Mouse (Mus musculus): ENCODE data around the gene Rrp9. TPM values are rescaled to one million over a fixed set of nuclear protein-coding genes. Genes with fewer than 3 reads are reported as not detected.

Rrp9 gene
- total and polyA plus RNA-seq, 2 experiments from 2014 or later: 45.6 to 46.5 TPM

DNA sequence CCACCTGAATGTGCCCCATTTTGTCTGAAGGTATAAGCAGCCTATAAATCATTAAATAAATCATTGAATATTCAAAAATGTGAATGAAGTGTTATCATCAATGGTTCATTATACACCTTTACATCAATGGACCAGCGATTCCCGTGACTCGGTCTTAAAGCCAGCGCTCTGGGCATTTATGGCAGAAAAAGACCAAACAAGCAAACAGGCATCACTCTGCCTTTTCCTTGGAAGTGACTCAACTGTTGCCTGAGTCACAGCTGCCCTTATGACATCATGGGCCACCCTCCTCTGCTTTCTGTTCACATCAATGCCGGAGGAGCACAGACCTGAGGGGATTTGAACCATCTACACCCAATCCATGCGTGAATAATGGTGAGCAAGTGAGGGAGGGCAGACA lies 23.9 kb downstream of the Rrp9 start, which contains the start of gene Iqcf1:
Gene Iqcf1 (plus strand): TSS at position 301 of the 400 bp plus-strand sequence.
- H3K4me3 ChIP-seq (ENCODE audit: low read depth, low read length): no peak within 1 kb of the TSS
- no peaks in the 10 kb centered on the region for H3K9me3 ChIP-seq (ENCODE audit: low read length)
- H3K4me2 ChIP-seq (ENCODE audit: low read depth): no peak within 1 kb of the TSS
- no peak for TF ChIP-seq CTCF (IDR thresholded peaks at IDR 0.05; ENCODE audit: low read depth)
- 94% methylated on average over 6 of the region's 6 CpGs for WGBS
- no peak for ATAC-seq
- no peaks in the 10 kb centered on the region for H3K27me3 ChIP-seq (ENCODE audit: insufficient read depth, low read length)
- H3K9ac ChIP-seq: no peak within 1 kb of the TSS
- no peak within 1 kb of the TSS for H3K27ac ChIP-seq (ENCODE audit: low read depth, low read length)
- no peak for DNase-seq
- no peaks in the 10 kb centered on the region for H3K4me1 ChIP-seq (ENCODE audit: insufficient read depth)
- H3K36me3 ChIP-seq (ENCODE audit: insufficient read depth): no peaks in the 10 kb centered on the region

DNA sequence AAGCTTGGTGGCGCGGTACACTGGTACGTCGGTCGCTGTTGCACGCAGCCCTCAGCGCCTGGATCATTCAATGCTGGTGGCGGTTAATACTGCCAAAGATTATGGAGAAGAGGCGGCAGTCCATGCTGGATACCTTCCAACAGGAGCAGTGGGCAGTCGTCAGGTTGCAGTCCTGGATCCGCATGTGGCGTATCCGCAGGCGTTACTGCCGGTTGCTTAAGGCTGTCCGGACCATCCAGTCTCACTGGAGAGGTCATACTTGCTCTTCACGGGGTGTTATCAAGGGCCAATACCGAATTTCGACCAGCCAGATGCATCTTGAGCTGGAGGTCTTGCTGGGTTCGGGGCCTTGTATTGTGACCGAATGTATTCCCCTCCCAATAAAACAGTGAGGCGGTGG lies 26.1 kb downstream of the Rrp9 start:
- Histone ChIP-seq H3K36me3 (ENCODE audit: insufficient read depth) (no peaks in the 10 kb centered on the region), H3K27me3 (ENCODE audit: insufficient read depth, low read length) (no peaks in the 10 kb centered on the region), H3K4me1 (ENCODE audit: insufficient read depth) (no peaks in the 10 kb centered on the region), H3K9me3 (ENCODE audit: low read length) (no peaks in the 10 kb centered on the region), H3K27ac (ENCODE audit: low read depth, low read length) (no peak overlapping the region), H3K9ac (no peak overlapping the region), H3K4me2 (ENCODE audit: low read depth) (no peak overlapping the region), H3K4me3 (ENCODE audit: low read depth, low read length) (no peak overlapping the region)
- no peak for TF ChIP-seq CTCF (IDR thresholded peaks at IDR 0.05; ENCODE audit: low read depth)
- ATAC-seq (no peak), DNase-seq (no peak)
- 90% methylated on average over 22 of the region's 22 CpGs for WGBS

DNA sequence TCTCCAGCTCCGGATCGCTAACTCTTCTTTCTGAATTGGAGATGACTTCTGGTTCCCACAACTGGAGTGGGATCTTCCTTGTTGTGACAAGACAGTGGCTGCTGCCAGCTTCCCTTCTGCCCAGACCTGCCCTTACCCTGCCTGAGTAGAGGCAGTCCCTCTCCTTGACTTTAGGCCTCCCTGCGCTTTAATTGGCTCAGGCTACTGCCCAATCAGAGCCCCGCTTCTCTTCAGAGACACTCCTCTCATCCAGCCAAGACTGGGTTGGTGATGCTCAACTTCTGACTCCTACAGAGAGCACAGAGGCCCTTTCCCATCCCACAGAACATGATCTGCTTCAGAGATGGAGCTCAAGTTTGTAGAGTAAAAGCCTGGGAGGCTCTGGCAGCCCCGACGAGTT lies 28.5 kb downstream of the Rrp9 start:
- ATAC-seq: no peak
- Histone ChIP-seq H3K9ac (no peak overlapping the region), H3K4me3 (ENCODE audit: low read depth, low read length) (no peak overlapping the region), H3K9me3 (ENCODE audit: low read length) (no peaks in the 10 kb centered on the region), H3K4me2 (ENCODE audit: low read depth) (no peak overlapping the region), H3K27me3 (ENCODE audit: insufficient read depth, low read length) (no peaks in the 10 kb centered on the region), H3K4me1 (ENCODE audit: insufficient read depth) (no peaks in the 10 kb centered on the region), H3K36me3 (ENCODE audit: insufficient read depth) (no peaks in the 10 kb centered on the region), H3K27ac (ENCODE audit: low read depth, low read length) (no peak overlapping the region)
- no peak for DNase-seq
- no peak for TF ChIP-seq CTCF (IDR thresholded peaks at IDR 0.05; ENCODE audit: low read depth)
- WGBS: 75% methylated on average over 6 of the region's 6 CpGs

DNA sequence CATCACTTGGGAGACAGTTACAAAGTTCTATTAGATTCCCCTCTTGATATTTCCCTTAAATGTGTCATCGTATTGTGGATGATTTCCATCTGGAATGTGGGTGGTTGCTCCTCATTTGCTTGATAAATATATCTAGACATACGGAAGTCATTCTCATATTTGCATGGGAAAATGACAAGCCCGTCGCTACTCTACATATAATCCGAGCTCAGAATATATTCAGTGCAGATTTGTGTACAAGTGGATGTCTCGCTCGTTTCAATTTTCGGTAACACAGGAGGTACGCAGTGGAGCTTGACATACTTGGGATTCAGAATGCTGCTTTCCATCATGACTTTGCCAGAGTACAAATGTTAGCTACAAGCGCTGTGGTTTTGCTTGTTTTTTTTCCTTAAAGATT lies 33.6 kb downstream of the Rrp9 start:
- ATAC-seq: no peak
- Histone ChIP-seq H3K4me2 (ENCODE audit: low read depth) (no peak overlapping the region), H3K4me1 (ENCODE audit: insufficient read depth) (peaks cover 6% of the 10 kb centered on the region), H3K27ac (ENCODE audit: low read depth, low read length) (no peak overlapping the region), H3K4me3 (ENCODE audit: low read depth, low read length) (no peak overlapping the region), H3K9me3 (ENCODE audit: low read length) (no peaks in the 10 kb centered on the region), H3K36me3 (ENCODE audit: insufficient read depth) (no peaks in the 10 kb centered on the region), H3K9ac (no peak overlapping the region), H3K27me3 (ENCODE audit: insufficient read depth, low read length) (no peaks in the 10 kb centered on the region)
- DNase-seq: peak; percentile 16
- TF ChIP-seq CTCF (IDR thresholded peaks at IDR 0.05; ENCODE audit: low read depth): no peak
- 74% methylated on average over 10 of the region's 10 CpGs for WGBS

DNA sequence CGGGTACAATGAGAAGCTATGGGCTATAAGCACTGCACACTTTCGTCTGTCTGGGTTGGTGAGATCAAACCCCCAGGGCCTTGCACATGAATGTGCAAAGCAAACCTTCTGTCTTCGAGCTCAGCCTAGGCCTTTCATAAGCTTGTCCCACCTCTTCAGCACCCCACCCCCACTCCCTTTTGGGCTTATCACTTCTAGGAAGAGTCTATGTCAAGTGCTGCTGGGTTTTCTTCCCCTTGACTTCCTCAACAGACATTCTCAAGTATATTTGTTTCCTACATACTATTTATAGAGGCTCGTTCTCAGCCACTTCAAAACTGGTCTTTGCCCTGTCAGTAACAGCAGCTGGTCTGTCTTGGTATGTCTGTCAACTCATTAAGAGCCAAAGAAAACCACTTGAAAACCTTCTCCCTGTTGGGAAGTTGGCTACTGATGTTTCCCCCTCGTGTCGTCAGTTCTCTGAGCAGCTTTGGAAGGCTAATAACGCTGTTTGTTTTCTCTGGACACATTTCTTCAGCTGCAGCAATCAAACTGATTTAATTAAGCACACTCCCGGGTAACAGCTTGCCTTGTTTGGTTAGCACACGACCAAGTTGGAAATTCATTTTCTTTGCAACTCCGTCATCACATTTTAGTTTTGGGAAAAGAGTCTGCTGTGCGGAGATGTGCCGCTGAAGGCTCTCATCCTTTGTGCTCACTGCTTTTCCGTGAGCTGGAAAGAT lies 37.1 kb downstream of the Rrp9 start:
- no peak overlapping the region for H3K4me3 ChIP-seq (ENCODE audit: low read depth, low read length)
- H3K27me3 ChIP-seq (ENCODE audit: insufficient read depth, low read length): no peaks in the 10 kb centered on the region
- H3K4me1 ChIP-seq (ENCODE audit: insufficient read depth): peaks cover 6% of the 10 kb centered on the region
- no peaks in the 10 kb centered on the region for H3K9me3 ChIP-seq (ENCODE audit: low read length)
- H3K36me3 ChIP-seq (ENCODE audit: insufficient read depth): no peaks in the 10 kb centered on the region
- WGBS: 35% methylated on average over 13 of the region's 13 CpGs
- DNase-seq (peak; percentile 68), ATAC-seq (peak; percentile 83)
- H3K27ac ChIP-seq (ENCODE audit: low read depth, low read length): peak overlapping the region; percentile 51
- no peak overlapping the region for H3K4me2 ChIP-seq (ENCODE audit: low read depth)
- TF ChIP-seq CTCF (IDR thresholded peaks at IDR 0.05; ENCODE audit: low read depth): no peak
- H3K9ac ChIP-seq: no peak overlapping the region

DNA sequence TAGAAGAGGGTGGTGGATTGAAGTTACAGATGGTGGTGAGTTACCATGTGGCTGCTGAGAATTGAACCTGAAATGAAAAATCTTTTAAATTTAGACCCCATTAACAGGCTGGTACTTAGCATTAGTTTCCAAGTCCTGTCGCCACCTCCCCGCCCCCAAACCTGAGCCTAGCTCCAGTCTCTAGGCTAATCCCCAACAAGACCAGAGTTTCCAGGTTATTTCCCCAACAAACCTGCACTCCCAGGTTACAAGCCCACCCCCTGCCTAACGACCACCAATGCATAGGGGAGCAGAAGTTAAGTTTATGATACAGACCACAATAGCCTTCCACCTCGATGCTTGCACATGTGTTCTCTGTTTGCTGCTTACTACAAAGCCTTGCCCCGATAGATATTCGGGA lies 37.8 kb downstream of the Rrp9 start:
- TF ChIP-seq CTCF (IDR thresholded peaks at IDR 0.05; ENCODE audit: low read depth): no peak
- 0 out of 2 replicates have a peak, but pooled peaks have one; percentile 1 for ATAC-seq
- no peaks in the 10 kb centered on the region for H3K9me3 ChIP-seq (ENCODE audit: low read length)
- DNase-seq: no peak
- peaks cover 6% of the 10 kb centered on the region for H3K4me1 ChIP-seq (ENCODE audit: insufficient read depth)
- H3K9ac ChIP-seq: no peak overlapping the region
- no peaks in the 10 kb centered on the region for H3K27me3 ChIP-seq (ENCODE audit: insufficient read depth, low read length)
- peak overlapping the region; percentile 51 for H3K27ac ChIP-seq (ENCODE audit: low read depth, low read length)
- H3K4me3 ChIP-seq (ENCODE audit: low read depth, low read length): no peak overlapping the region
- H3K4me2 ChIP-seq (ENCODE audit: low read depth): no peak overlapping the region
- no peaks in the 10 kb centered on the region for H3K36me3 ChIP-seq (ENCODE audit: insufficient read depth)
- 73% methylated on average over 6 of the region's 6 CpGs for WGBS

DNA sequence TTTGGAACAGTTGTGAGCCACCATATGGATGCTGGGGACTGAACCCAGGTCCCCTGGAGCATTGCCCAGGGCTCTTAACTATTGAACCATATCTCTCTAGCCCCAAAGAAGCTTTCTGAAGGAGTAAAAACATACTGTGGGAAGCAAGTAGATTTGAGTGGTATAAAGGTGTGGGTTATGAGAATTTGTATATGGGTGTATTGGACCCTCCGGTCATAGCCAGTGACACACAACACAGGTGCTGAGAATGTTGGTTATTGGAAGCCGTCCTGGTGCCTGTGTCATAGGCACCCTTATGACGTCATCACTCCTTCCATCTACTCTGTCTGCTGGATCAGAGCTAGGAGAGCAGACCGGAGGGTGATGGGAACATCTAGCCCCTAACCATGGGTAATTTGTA lies 38.5 kb downstream of the Rrp9 start, which contains the start of gene Iqcf5:
Gene Iqcf5 (plus strand): TSS at position 301 of the 400 bp plus-strand sequence.
- Histone ChIP-seq H3K27me3 (ENCODE audit: insufficient read depth, low read length) (no peaks in the 10 kb centered on the region), H3K4me1 (ENCODE audit: insufficient read depth) (peaks cover 6% of the 10 kb centered on the region), H3K4me2 (ENCODE audit: low read depth) (no peak within 1 kb of the TSS), H3K9ac (no peak within 1 kb of the TSS), H3K27ac (ENCODE audit: low read depth, low read length) (peak within 1 kb of the TSS; percentile 51), H3K9me3 (ENCODE audit: low read length) (no peaks in the 10 kb centered on the region), H3K4me3 (ENCODE audit: low read depth, low read length) (no peak within 1 kb of the TSS), H3K36me3 (ENCODE audit: insufficient read depth) (no peaks in the 10 kb centered on the region)
- no peak for DNase-seq
- no peak for ATAC-seq
- 89% methylated on average over 4 of the region's 4 CpGs for WGBS
- TF ChIP-seq CTCF (IDR thresholded peaks at IDR 0.05; ENCODE audit: low read depth): no peak

Measured in forebrain, postnatal 0 days (tissue).